Mouse (Mus musculus) liver, embryonic 16.5 days (tissue): ENCODE data around the gene Kcnj10. TPM values are rescaled to one million over a fixed set of nuclear protein-coding genes. Genes with fewer than 3 reads are reported as not detected.

ENCODE experiments used
- ATAC-seq: fragments of 200-750 bp; cut with Nextera tagmentation; 2 replicates; pipeline ENCODE4 v1.8.0; 2017; ENCODE audit warnings: low read depth, mild to moderate bottlenecking, moderate number of reproducible peaks, moderate library complexity
- H3K27ac ChIP-seq: fragments of 300-500 bp; sonication (generic); 2 replicates; pipeline ENCODE4 v1.5.1; 2014; ENCODE audit warnings: mild to moderate bottlenecking, low read length
- H3K27me3 ChIP-seq: fragments of 300-500 bp; sonication (generic); 2 replicates; pipeline ENCODE4 v1.6.1; 2014; ENCODE audit warnings: low read depth, low read length, mixed read lengths; ENCODE audit not compliant: control insufficient read depth, insufficient read depth
- H3K36me3 ChIP-seq: fragments of 300-500 bp; sonication (generic); 2 replicates; pipeline ENCODE4 v1.6.1; 2014; ENCODE audit warnings: mild to moderate bottlenecking; ENCODE audit not compliant: control insufficient read depth, insufficient read depth
- H3K4me1 ChIP-seq: fragments of 300-500 bp; sonication (generic); 2 replicates; pipeline ENCODE4 v1.6.1; 2014; ENCODE audit warnings: low read depth, low read length, mixed read lengths; ENCODE audit not compliant: control insufficient read depth
- H3K4me2 ChIP-seq: fragments of 300-500 bp; sonication (generic); 2 replicates; pipeline ENCODE4 v1.6.1; 2014; ENCODE audit warnings: low read depth, low read length, mixed read lengths
- H3K4me3 ChIP-seq: fragments of 300-500 bp; sonication (generic); 2 replicates; pipeline ENCODE4 v1.5.1; 2014; ENCODE audit warnings: low read depth, mild to moderate bottlenecking, low read length
- H3K9ac ChIP-seq: fragments of 300-500 bp; sonication (generic); 2 replicates; pipeline ENCODE4 v1.6.1; 2014; ENCODE audit warnings: low read depth, low read length
- H3K9me3 ChIP-seq: fragments of 300-500 bp; sonication (generic); replicated peaks from 2 replicates; pipeline ENCODE4 v1.6.1; 2016; ENCODE audit warnings: low read length; ENCODE audit not compliant: control insufficient read depth
- WGBS: fragments of 180-500 bp; shearing (Covaris S2); extraction: QIAGEN DNeasy Blood & Tissue Kit; methylation state at CpG from one replicate; pipeline ENCODE4 v1.1.7; 2014; ENCODE audit not compliant: insufficient replicate concordance; 5-methylcytosine and 5-hydroxymethylcytosine counted together
- polyA plus RNA-seq: library from polyadenylated mRNA; unstranded; fragments of >200 nt; fragmentation: Nextera tagmentation; extraction: Ambion mirVana; gene quantifications from 2 replicates; pipeline ENCODE4 v1.2.1, GENCODE M21; 2015

Kcnj10 gene
- polyA plus RNA-seq, 1 experiment from 2014 or later = 0.07 TPM

GRCm38 (mm10) chr1:172413491-172414230 lies 72.7 kb downstream of the Kcnj10 start:
- Histone ChIP-seq H3K4me3 (no peak overlapping the region), H3K9ac (no peak overlapping the region), H3K9me3 (no peaks in the 10 kb centered on the region), H3K27me3 (no peaks in the 10 kb centered on the region), H3K27ac (no peak overlapping the region), H3K4me2 (no peak overlapping the region), H3K4me1 (no peaks in the 10 kb centered on the region), H3K36me3 (no peaks in the 10 kb centered on the region)
- WGBS = 54% methylated on average over 4 of the region's 4 CpGs
- no peak for ATAC-seq

- Histone ChIP-seq H3K4me3 (no peak overlapping the region), H3K27me3 (no peaks in the 10 kb centered on the region), H3K27ac (no peak overlapping the region), H3K4me1 (no peaks in the 10 kb centered on the region), H3K36me3 (no peaks in the 10 kb centered on the region), H3K4me2 (no peak overlapping the region), H3K9me3 (no peaks in the 10 kb centered on the region), H3K9ac (no peak overlapping the region)
- ATAC-seq = no peak
- 62% methylated on average over 6 of the region's 6 CpGs for WGBS
Measured at GRCm38 (mm10) chr1:172414231-172414585, 73.2 kb downstream of the Kcnj10 start.

GRCm38 (mm10) chr1:172415061-172415460 lies 74.1 kb downstream of the Kcnj10 start:
- Histone ChIP-seq H3K9ac (no peak overlapping the region), H3K4me2 (no peak overlapping the region), H3K27ac (no peak overlapping the region), H3K4me3 (no peak overlapping the region), H3K4me1 (no peaks in the 10 kb centered on the region), H3K36me3 (no peaks in the 10 kb centered on the region), H3K9me3 (no peaks in the 10 kb centered on the region), H3K27me3 (no peaks in the 10 kb centered on the region)
- no peak for ATAC-seq
- WGBS = 57% methylated on average over 7 of the region's 7 CpGs

GRCm38 (mm10) chr1:172418173-172418572 lies 77.2 kb downstream of the Kcnj10 start:
- Histone ChIP-seq H3K27me3 (no peaks in the 10 kb centered on the region), H3K9me3 (no peaks in the 10 kb centered on the region), H3K27ac (no peak overlapping the region), H3K4me3 (no peak overlapping the region), H3K4me1 (no peaks in the 10 kb centered on the region), H3K9ac (no peak overlapping the region), H3K4me2 (no peak overlapping the region), H3K36me3 (no peaks in the 10 kb centered on the region)
- 12% methylated on average over 6 of the region's 6 CpGs for WGBS
- no peak for ATAC-seq

GRCm38 (mm10) chr1:172418642-172419041 lies 77.6 kb downstream of the Kcnj10 start:
- 36% methylated on average over 3 of the region's 3 CpGs for WGBS
- no peaks in the 10 kb centered on the region for H3K9me3 ChIP-seq
- no peaks in the 10 kb centered on the region for H3K36me3 ChIP-seq
- H3K27ac ChIP-seq = no peak overlapping the region
- no peak overlapping the region for H3K9ac ChIP-seq
- no peaks in the 10 kb centered on the region for H3K4me1 ChIP-seq
- ATAC-seq = no peak
- H3K4me2 ChIP-seq = no peak overlapping the region
- H3K4me3 ChIP-seq = no peak overlapping the region
- H3K27me3 ChIP-seq = no peaks in the 10 kb centered on the region

- Histone ChIP-seq H3K9me3 (no peaks in the 10 kb centered on the region), H3K27ac (no peak overlapping the region), H3K4me3 (no peak overlapping the region), H3K36me3 (no peaks in the 10 kb centered on the region), H3K9ac (no peak overlapping the region), H3K4me1 (no peaks in the 10 kb centered on the region), H3K4me2 (no peak overlapping the region), H3K27me3 (no peaks in the 10 kb centered on the region)
- no peak for ATAC-seq
- 74% methylated on average over 6 of the region's 6 CpGs for WGBS
Measured at GRCm38 (mm10) chr1:172420181-172420580, 79.2 kb downstream of the Kcnj10 start.

GRCm38 (mm10) chr1:172423393-172423792 lies 82.4 kb downstream of the Kcnj10 start:
- 25% methylated on average over 1 of the region's 1 CpGs for WGBS
- no peak overlapping the region for H3K4me2 ChIP-seq
- no peaks in the 10 kb centered on the region for H3K9me3 ChIP-seq
- no peaks in the 10 kb centered on the region for H3K4me1 ChIP-seq
- H3K9ac ChIP-seq = no peak overlapping the region
- ATAC-seq = no peak
- no peaks in the 10 kb centered on the region for H3K36me3 ChIP-seq
- no peaks in the 10 kb centered on the region for H3K27me3 ChIP-seq
- H3K4me3 ChIP-seq = no peak overlapping the region
- no peak overlapping the region for H3K27ac ChIP-seq

Other genes with a start within 250 kb of the Kcnj10 start
- gene Pex19, start 214.5 kb upstream of the Kcnj10 start, polyA plus RNA-seq = 42.4 and 43.9 TPM in 2 replicates
- 61.2 and 61.3 TPM in 2 replicates for gene Dcaf8, start 193.1 kb upstream of the Kcnj10 start, polyA plus RNA-seq
- gene Pea15a, start 134.4 kb upstream of the Kcnj10 start, polyA plus RNA-seq = 20.6 and 21.5 TPM in 2 replicates
- gene Casq1, start 121.3 kb upstream of the Kcnj10 start, polyA plus RNA-seq = 2.6 and 7.5 TPM in 2 replicates
- gene Atp1a4, start 82.8 kb upstream of the Kcnj10 start, polyA plus RNA-seq = not detected in 2 replicates
- 16.8 and 20.6 TPM in 2 replicates for gene Igsf8, start 79.6 kb upstream of the Kcnj10 start, polyA plus RNA-seq
- gene Atp1a2, start 43.1 kb upstream of the Kcnj10 start, polyA plus RNA-seq = 0.20 and 0.52 TPM in 2 replicates
- gene Kcnj9, start 11.9 kb upstream of the Kcnj10 start, polyA plus RNA-seq = 0.04 and 0.09 TPM in 2 replicates
- gene Pigm, start 35.3 kb downstream of the Kcnj10 start, polyA plus RNA-seq = 1.7 and 1.8 TPM in 2 replicates
- 1.0 and 1.1 TPM in 2 replicates for gene Slamf9, start 134.1 kb downstream of the Kcnj10 start, polyA plus RNA-seq
- 0.81 and 2.5 TPM in 2 replicates for gene Igsf9, start 140.6 kb downstream of the Kcnj10 start, polyA plus RNA-seq
- gene Tagln2, start 158.8 kb downstream of the Kcnj10 start, polyA plus RNA-seq = 112 and 113 TPM in 2 replicates
- gene Cfap45, start 179.6 kb downstream of the Kcnj10 start, polyA plus RNA-seq = 0.21 and 0.40 TPM in 2 replicates
- gene Vsig8, start 214.7 kb downstream of the Kcnj10 start, polyA plus RNA-seq = 0.05 TPM in 1 of 2 replicates, not detected in the other
- gene Slamf8, start 249.4 kb downstream of the Kcnj10 start, polyA plus RNA-seq = 0.11 and 0.15 TPM in 2 replicates